Mouse (Mus musculus): ENCODE results near the gene Ccdc170. TPM values are rescaled to one million over a fixed set of nuclear protein-coding genes. Genes with fewer than 3 reads are reported as not detected.

The Ccdc170 gene
- polyA plus RNA-seq, 1 experiment from 2014 or later, result 0.04 TPM

DNA sequence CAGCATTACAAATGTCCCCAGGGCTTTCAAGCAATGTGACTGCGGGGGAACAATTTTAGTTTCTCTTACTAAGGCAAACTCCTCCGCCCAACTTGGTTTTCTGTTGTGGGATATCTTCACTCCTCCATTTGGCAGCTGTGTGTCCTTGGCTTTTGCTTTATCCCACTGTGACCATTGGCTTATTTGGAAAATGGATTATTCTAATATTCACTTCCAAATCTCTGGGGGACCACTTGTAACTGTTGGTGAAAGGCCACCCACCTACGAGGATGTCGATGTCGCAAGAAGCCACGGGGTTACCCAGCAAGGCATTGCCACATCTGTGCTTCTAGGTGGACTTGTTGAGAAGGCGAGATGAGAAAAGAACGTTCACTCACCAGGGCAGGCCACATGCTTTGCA, 607 bp upstream of the Ccdc170 start:
- Histone ChIP-seq H3K27ac (no peak overlapping the region), H3K27me3 (replicated peaks) (no peaks in the 10 kb centered on the region), H3K9ac (no peak overlapping the region), H3K4me2 (no peak overlapping the region), H3K9me3 (no peaks in the 10 kb centered on the region), H3K36me3 (no peaks in the 10 kb centered on the region), H3K4me1 (0 out of 2 replicates have a peak, but pooled peaks cover 4% of the 10 kb centered on the region), H3K4me3 (replicated peaks) (no peak overlapping the region)
- 79% methylated on average over 8 of the region's 8 CpGs for WGBS
- ATAC-seq (ENCODE audit: insufficient read depth, low FRiP score, low read depth), result no peak

DNA sequence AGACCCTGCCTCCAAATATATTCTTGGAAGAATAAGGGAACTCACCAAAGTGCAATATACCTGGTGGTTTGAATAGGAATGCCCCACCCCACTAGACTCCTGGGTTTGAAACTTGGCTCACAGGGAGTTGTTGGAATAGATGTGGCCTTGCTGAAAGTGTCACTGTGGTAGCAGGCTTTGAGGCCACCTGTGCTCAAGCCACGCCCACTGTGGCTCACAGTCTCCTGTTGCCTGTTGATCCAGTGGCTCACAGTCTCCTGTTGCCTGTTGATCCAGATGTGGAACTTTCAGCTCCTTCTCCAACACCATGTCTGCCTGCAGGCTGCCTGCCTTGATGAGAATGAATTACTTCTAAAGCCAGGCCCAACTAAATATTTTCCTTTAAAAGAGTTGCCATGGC, 1.5 kb downstream of the Ccdc170 start:
- H3K4me2 ChIP-seq, result no peak overlapping the region
- no peak overlapping the region for H3K27ac ChIP-seq
- H3K9ac ChIP-seq, result no peak overlapping the region
- H3K36me3 ChIP-seq, result no peaks in the 10 kb centered on the region
- H3K4me1 ChIP-seq, result 0 out of 2 replicates have a peak, but pooled peaks cover 4% of the 10 kb centered on the region
- no peaks in the 10 kb centered on the region for H3K9me3 ChIP-seq
- H3K4me3 ChIP-seq (replicated peaks), result no peak overlapping the region
- no peak for ATAC-seq (ENCODE audit: insufficient read depth, low FRiP score, low read depth)
- 86% methylated on average over 1 of the region's 1 CpGs for whole genome bisulfite sequencing
- no peaks in the 10 kb centered on the region for H3K27me3 ChIP-seq (replicated peaks)

DNA sequence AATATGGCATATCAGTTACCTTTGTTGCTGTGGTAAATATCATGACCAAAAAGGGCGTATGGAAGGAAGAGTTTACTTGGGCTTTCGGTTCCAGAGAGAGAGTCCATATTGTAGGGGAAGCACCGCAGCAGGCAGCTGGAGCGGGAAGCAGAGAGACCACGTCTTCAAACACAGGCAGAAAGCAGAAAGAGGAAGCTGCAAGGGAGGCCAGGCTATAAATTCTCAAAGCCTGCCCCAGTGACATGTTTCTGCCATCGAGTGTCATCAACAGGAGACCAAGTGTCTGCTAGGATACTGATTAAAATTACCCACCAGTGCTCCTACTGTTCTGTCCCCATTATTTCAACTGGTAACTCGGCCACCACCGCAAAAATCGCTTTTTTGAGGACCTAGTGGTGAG, 2.7 kb downstream of the Ccdc170 start:
- H3K4me2 ChIP-seq, result no peak overlapping the region
- no peak overlapping the region for H3K4me3 ChIP-seq (replicated peaks)
- 0 out of 2 replicates have a peak, but pooled peaks cover 4% of the 10 kb centered on the region for H3K4me1 ChIP-seq
- ATAC-seq (ENCODE audit: insufficient read depth, low FRiP score, low read depth), result no peak
- H3K36me3 ChIP-seq, result no peaks in the 10 kb centered on the region
- H3K27me3 ChIP-seq (replicated peaks), result no peaks in the 10 kb centered on the region
- H3K9ac ChIP-seq, result no peak overlapping the region
- WGBS, result 79% methylated on average over 9 of the region's 9 CpGs
- H3K9me3 ChIP-seq, result no peaks in the 10 kb centered on the region
- H3K27ac ChIP-seq, result no peak overlapping the region

DNA sequence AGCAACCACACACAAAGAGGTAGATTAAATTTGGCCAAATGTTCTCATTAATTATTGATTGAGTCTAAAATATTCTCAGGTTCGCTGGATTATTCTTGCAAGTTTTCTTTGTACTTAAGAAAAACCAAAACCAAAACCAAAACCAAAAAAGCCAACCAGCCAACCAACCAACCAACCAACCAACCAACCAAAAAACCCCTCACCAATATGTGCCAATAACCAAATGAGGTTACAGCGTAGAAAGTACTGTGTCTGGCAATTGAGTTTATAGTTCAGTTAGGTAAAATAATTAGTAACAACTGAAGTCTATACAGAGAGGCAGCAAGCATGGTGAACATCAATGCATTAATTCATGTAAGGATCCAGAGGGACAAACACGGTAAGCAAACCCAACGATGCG, 7.6 kb downstream of the Ccdc170 start:
- no peak overlapping the region for H3K27ac ChIP-seq
- WGBS, result 79% methylated on average over 5 of the region's 5 CpGs

DNA sequence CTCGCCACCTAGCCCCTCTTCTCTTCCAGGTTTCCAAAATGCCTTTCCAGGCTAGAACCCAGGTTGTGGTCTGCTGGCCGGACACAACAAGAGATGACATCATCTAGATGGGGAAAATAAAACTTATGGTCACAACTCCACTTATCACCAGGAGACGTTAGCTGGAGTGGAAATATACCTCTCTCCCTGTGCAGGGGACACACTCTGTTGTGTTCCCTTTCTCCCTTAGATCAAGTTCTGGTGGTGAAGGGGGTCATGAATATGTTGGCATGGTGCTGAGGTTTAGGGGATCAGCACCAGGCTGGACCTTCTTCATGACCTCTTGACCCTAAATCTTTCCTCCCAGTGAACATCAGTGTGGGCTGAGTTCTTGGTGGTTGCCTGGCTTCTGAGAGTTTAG, 9.0 kb downstream of the Ccdc170 start:
- WGBS, result 50% methylated on average over 3 of the region's 3 CpGs
- H3K4me1 ChIP-seq, result no peaks in the 10 kb centered on the region

More for the DNA sequence above, 7.6 kb downstream of the Ccdc170 start:
- ATAC-seq (ENCODE audit: insufficient read depth, low FRiP score, low read depth), result no peak
- H3K9ac ChIP-seq, result no peak overlapping the region
- no peaks in the 10 kb centered on the region for H3K27me3 ChIP-seq (replicated peaks)
- H3K4me3 ChIP-seq (replicated peaks), result no peak overlapping the region
- H3K4me2 ChIP-seq, result no peak overlapping the region
- H3K4me1 ChIP-seq, result no peaks in the 10 kb centered on the region
- H3K9me3 ChIP-seq, result no peaks in the 10 kb centered on the region
- H3K36me3 ChIP-seq, result no peaks in the 10 kb centered on the region

DNA sequence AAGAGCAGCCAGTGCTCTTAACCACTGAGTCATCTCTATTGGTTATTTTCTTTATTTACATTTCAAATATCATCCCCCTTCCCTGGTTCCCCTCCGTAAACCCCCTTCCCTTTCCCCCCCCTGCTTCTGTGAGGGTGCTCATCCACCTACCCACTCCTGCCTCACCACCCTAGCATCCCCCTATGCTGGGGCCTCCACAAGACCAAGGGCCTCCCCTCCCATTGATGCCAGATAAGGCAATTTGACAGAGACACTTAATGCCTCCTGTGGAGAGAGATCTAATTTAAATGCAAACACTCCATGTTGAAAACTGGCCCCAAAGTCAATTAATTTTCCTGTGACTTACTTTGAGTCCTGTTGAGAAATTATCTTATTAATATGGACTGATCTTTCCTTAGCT, 9.7 kb downstream of the Ccdc170 start:
- no peak for ATAC-seq (ENCODE audit: insufficient read depth, low FRiP score, low read depth)
- H3K9me3 ChIP-seq, result no peaks in the 10 kb centered on the region
- no peak overlapping the region for H3K27ac ChIP-seq
- no peak overlapping the region for H3K4me2 ChIP-seq
- no peak overlapping the region for H3K4me3 ChIP-seq (replicated peaks)
- 47% methylated on average over 1 of the region's 1 CpGs for WGBS
- no peaks in the 10 kb centered on the region for H3K4me1 ChIP-seq
- no peaks in the 10 kb centered on the region for H3K27me3 ChIP-seq (replicated peaks)
- H3K9ac ChIP-seq, result no peak overlapping the region
- H3K36me3 ChIP-seq, result no peaks in the 10 kb centered on the region

More for the DNA sequence above, 9.0 kb downstream of the Ccdc170 start:
- Histone ChIP-seq H3K4me2 (no peak overlapping the region), H3K36me3 (no peaks in the 10 kb centered on the region), H3K27me3 (replicated peaks) (no peaks in the 10 kb centered on the region), H3K9ac (no peak overlapping the region), H3K4me3 (replicated peaks) (no peak overlapping the region), H3K9me3 (no peaks in the 10 kb centered on the region), H3K27ac (no peak overlapping the region)
- no peak for ATAC-seq (ENCODE audit: insufficient read depth, low FRiP score, low read depth)

DNA sequence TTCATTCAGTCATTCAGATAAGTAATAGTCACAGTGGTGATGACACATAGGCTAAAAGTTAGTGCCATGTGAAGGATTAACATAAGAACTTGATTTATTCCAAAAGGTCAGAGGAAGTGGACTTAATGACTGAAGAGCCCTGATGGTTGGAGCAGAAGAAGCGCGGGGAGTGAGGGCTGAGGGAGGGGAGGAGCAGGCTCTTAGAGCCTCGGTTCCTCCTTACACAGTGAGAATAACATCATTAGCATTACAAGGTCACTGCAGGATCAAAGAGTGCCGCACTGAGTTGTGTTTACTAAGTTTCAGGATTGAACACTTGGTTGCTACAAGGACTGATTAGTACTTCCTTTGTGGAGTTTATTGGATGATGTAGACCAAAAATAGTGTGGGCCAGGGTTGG, 10.6 kb downstream of the Ccdc170 start:
- 20% methylated on average over 4 of the region's 4 CpGs for WGBS
- Histone ChIP-seq H3K27ac (no peak overlapping the region), H3K4me1 (no peaks in the 10 kb centered on the region), H3K4me3 (replicated peaks) (no peak overlapping the region), H3K27me3 (replicated peaks) (no peaks in the 10 kb centered on the region), H3K4me2 (no peak overlapping the region), H3K36me3 (no peaks in the 10 kb centered on the region), H3K9ac (no peak overlapping the region), H3K9me3 (no peaks in the 10 kb centered on the region)
- no peak for ATAC-seq (ENCODE audit: insufficient read depth, low FRiP score, low read depth)

DNA sequence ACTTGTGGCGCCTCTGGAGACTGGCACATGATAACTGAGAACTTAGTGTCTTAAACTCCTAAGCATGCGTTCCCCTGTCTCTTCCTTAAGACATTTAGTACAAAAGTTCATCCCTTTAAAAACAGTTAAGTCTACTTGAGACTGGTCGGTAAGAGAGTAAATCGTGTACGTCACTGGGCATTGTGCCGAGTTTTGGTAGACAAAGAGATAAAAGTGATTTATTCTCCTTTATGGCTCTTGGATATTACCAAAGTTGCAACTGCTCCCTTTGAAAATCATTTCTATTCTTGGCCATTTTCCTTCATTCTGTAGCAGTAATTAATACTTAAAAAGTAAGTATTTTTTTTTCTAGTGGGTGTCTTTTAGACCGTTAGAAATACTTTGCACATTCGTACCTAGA, 20.9 kb downstream of the Ccdc170 start:
- Histone ChIP-seq H3K36me3 (no peaks in the 10 kb centered on the region), H3K9me3 (no peaks in the 10 kb centered on the region), H3K9ac (no peak overlapping the region), H3K27ac (no peak overlapping the region), H3K4me1 (no peaks in the 10 kb centered on the region), H3K4me2 (no peak overlapping the region), H3K4me3 (replicated peaks) (no peak overlapping the region), H3K27me3 (replicated peaks) (no peaks in the 10 kb centered on the region)
- 79% methylated on average over 8 of the region's 8 CpGs for WGBS
- ATAC-seq (ENCODE audit: insufficient read depth, low FRiP score, low read depth), result no peak

DNA sequence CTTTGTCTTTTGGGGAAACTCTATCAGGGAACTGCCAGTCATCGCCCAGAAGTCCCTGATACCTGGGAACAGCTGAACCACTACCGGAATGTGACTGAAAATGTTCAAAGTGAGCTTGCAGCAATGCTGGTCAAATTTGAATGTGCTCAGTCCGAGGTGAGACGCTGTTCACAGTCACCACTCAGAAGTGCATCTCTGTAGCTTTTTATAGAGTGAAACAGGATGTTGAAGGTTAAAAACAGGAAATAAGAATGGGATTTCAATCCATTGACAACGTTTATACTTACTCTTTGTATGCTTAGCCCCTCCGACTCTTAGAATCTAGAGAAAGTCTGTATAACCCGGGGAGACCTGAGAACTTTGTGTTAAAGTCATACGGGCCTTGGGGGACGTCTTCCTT, 30.4 kb downstream of the Ccdc170 start:
- no peak overlapping the region for H3K4me2 ChIP-seq
- no peaks in the 10 kb centered on the region for H3K4me1 ChIP-seq
- no peaks in the 10 kb centered on the region for H3K27me3 ChIP-seq (replicated peaks)
- no peak overlapping the region for H3K9ac ChIP-seq
- whole genome bisulfite sequencing, result 71% methylated on average over 9 of the region's 9 CpGs
- no peak overlapping the region for H3K27ac ChIP-seq
- no peak overlapping the region for H3K4me3 ChIP-seq (replicated peaks)
- no peak for ATAC-seq (ENCODE audit: insufficient read depth, low FRiP score, low read depth)
- H3K36me3 ChIP-seq, result no peaks in the 10 kb centered on the region
- no peaks in the 10 kb centered on the region for H3K9me3 ChIP-seq

DNA sequence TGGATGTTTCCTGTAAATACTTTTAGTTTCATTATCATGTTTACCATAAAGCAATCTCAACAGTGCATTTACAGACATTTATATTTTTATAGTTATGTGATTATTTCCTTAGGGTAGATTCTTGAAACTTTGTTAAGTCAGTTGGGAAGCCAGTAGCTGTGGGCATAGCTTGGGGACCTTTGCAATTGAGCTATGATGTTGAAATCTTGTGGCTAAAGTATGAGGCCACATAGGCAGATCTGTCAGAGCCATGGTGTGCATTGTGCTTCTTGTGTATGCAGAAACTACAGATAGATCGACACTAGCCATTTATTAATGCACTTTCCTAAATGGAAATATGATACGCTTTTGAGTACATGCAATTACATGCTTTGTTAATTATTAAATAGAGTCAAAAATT, 35.3 kb downstream of the Ccdc170 start:
- Histone ChIP-seq H3K4me3 (replicated peaks) (no peak overlapping the region), H3K27ac (no peak overlapping the region), H3K36me3 (no peaks in the 10 kb centered on the region), H3K4me2 (no peak overlapping the region), H3K4me1 (no peaks in the 10 kb centered on the region), H3K9me3 (no peaks in the 10 kb centered on the region), H3K27me3 (replicated peaks) (no peaks in the 10 kb centered on the region), H3K9ac (no peak overlapping the region)
- ATAC-seq (ENCODE audit: insufficient read depth, low FRiP score, low read depth), result no peak
- WGBS, result 84% methylated on average over 2 of the region's 2 CpGs

DNA sequence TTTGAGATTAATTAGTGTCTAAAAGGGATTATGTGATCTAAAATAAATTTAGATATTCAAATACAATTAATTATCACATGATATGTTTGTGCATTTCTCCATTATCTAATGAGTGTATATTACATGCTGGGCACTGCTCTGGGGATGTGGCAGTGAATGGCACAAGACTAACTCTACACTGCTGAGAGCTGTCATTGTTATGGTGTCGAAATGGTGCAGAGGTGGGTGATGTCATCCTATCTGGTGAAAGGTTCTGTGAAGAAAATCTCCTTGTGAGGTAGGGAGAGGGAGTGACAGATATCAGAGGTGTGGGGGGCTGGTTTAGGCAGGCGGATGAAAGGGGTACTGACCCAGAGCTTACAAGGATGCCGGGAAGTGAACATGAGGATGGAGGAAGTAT, 37.3 kb downstream of the Ccdc170 start:
- Histone ChIP-seq H3K9me3 (no peaks in the 10 kb centered on the region), H3K4me1 (no peaks in the 10 kb centered on the region), H3K4me3 (replicated peaks) (no peak overlapping the region), H3K27ac (no peak overlapping the region), H3K9ac (no peak overlapping the region), H3K27me3 (replicated peaks) (no peaks in the 10 kb centered on the region), H3K36me3 (no peaks in the 10 kb centered on the region), H3K4me2 (no peak overlapping the region)
- WGBS, result 84% methylated on average over 3 of the region's 3 CpGs
- no peak for ATAC-seq (ENCODE audit: insufficient read depth, low FRiP score, low read depth)

DNA sequence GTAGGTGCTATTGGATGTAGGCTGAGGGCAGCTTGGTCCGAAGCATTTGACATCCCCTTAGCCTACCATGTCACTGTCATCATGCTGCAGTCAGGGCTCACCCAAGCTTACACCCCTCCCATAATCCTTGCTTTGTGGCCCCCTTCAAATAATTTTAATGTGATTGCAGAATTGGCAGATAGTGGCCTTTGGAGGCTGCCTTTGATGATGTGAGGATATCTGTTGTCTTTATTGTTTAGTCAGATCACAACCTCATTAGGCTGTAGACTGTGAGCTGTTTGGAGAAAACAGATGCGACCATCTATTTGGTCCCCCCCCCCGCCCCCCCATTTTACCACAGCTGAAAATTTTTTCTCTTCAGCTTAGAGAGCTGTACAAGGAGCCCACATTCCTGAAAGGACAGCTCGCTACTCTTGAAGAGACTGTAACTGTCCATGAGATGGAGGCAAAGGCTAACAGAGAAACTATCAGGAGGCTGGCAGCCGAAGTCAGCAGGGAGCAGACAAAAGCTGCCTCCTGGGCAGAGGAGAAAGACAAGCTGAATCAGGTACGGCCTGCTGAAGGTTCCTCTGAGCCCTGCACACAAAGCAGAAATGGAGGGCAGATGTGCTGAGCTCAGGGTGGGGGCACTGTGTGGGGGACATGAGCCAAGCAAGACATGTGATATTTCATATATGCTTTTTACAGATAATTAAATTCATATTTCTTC, 38.2 kb downstream of the Ccdc170 start:
- Histone ChIP-seq H3K27ac (no peak overlapping the region), H3K27me3 (replicated peaks) (no peaks in the 10 kb centered on the region), H3K9ac (no peak overlapping the region), H3K4me1 (no peaks in the 10 kb centered on the region), H3K4me2 (no peak overlapping the region), H3K36me3 (no peaks in the 10 kb centered on the region), H3K9me3 (no peaks in the 10 kb centered on the region), H3K4me3 (replicated peaks) (no peak overlapping the region)
- 57% methylated on average over 6 of the region's 6 CpGs for WGBS
- no peak for ATAC-seq (ENCODE audit: insufficient read depth, low FRiP score, low read depth)

DNA sequence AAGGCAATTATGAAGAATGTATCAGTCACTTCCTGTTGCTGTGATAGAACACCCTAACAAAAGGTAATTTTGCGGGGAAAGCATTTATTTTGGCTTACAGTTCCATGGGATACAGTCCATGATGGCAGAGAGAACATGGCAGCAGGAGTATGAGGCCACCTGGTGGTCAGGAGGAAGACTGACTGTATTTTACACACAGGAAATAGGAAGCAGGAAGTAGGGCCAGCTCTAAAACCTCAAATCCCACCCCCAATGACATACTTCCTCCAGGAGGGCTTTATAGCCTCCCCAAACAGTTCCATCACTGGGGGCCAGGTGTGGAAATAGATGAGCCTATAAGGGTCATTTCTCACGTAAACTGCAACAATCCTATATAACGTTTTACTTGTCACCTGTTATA, 39.8 kb downstream of the Ccdc170 start:
- no peaks in the 10 kb centered on the region for H3K4me1 ChIP-seq
- H3K4me3 ChIP-seq (replicated peaks), result no peak overlapping the region
- no peaks in the 10 kb centered on the region for H3K9me3 ChIP-seq
- 87% methylated on average over 3 of the region's 3 CpGs for WGBS
- H3K4me2 ChIP-seq, result no peak overlapping the region
- no peaks in the 10 kb centered on the region for H3K36me3 ChIP-seq
- no peak for ATAC-seq (ENCODE audit: insufficient read depth, low FRiP score, low read depth)
- H3K27ac ChIP-seq, result no peak overlapping the region
- H3K27me3 ChIP-seq (replicated peaks), result no peaks in the 10 kb centered on the region
- no peak overlapping the region for H3K9ac ChIP-seq

Data from stomach, embryonic 15.5 days (tissue).